Mouse (Mus musculus) lung, postnatal 4 days (tissue): Measurements from ENCODE around the gene Rgs6.
A peak's percentile ranks its signal among the peaks of the same experiment; 100 is the strongest.

Source experiments
- DNase-seq, 2 experiments: peaks; one replicate each; pipeline ENCODE4 v3.0.0; 2021

Gene Rgs6

GRCm38 (mm10) chr12:83043980-83044620, 456.0 kb downstream of the Rgs6 start:
- DNase-seq: no peak

DNA sequence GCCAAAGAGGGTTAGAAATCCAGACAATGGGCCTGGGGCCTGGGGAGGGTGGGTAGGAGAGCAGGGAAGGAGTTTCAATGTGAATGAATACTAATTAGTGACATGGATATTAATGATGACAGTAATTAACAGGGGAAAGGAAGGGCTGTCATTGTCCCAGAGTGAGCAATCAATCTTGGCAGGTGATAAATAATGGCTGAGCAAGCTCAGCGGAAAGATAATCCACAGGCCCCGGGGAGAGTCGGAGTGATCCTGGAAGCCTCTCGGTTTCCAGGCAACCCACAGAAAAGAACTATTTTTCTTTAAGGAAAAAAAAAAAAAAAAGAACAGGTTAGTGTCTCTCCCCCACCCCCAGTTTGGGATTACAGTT, 456.5 kb downstream of the Rgs6 start:
- no peak for DNase-seq

DNA sequence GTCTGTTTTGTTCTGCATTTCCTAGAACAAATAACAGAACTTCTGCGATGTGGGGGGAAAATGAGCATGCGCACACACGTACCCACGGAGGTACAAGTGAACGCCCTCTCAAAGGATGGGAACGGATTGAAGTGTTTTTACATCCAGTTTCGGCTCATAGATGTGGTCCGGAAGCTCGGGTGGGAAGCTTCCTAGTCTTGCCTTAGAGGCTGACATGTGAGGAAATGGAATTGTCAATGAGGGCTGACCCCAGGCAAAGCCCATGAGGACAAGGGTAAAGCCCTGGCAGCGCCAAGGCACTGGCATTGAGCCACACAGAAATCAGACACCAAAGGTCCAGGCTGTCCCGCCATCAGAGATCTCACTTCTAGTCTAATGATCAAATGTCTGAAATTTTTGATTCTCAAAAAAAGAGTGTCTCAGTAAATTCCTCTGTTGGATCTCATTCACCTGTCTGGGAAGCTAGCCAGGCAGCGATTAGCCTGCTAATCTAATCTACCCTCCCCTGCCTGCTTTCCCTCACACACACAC, 457.0 kb downstream of the Rgs6 start:
- no peak for DNase-seq

DNA sequence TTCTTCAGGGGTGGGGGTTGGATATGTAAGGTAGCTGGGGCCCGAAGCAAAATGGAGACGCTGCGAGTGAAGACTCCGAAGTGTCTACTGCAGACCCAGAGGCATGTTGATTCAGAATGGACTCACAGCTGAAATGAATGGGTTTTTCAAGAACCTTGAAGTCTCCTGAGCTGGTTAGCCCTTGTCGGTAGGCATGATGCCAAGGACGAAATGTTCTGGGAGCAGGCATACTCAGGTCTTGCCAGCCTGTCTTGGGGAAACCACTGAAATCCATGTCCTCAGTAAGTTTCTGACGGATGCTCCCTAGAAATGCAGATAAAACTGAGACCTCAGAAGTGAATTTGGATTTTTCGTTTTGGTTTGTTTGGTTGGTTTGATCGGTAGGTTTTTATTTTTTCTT, 458.6 kb downstream of the Rgs6 start:
- DNase-seq: no peak

DNA sequence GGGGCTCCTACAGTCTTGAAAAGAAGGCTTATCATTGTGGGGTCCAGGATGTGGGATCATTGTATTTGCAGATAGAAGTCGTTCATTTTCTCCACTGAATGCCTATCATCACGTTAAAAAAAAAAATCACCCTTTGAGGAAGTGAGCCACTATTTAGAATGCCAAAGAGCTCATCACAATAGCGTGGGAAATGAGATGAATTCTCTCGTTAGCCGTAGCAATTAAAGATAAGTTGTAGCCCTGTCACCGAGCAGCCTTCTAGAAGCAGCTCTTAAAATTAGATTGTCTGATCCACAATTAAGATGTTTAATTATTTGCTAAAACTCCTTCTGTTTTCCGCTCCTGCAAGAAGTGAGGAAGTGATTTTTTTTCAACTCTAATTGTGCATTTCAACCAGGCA, 459.6 kb downstream of the Rgs6 start:
- DNase-seq: no peak

DNA sequence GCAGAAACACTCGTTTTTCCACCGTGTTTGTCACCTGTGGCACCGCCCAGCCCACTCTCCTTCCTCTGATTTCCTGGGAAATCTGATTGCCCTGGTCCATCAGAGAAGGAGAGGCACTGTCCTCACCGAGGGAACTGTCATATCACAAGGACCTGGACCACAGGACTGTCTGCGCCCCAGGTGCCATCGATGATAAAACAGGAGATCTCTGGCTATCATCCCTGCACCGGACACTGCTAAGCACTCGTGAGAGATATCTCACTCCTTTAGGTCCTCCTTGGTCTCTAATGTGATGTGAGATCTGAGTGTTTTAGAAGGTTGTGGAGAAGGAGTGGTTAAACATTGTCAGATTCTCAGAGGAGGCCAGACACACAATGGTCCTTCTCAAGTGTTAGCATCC, 462.4 kb downstream of the Rgs6 start:
- no peak for DNase-seq

- DNase-seq: no peak
These were observed 464.3 kb downstream of the Rgs6 start for GRCm38 (mm10) chr12:83052391-83052790.

DNA sequence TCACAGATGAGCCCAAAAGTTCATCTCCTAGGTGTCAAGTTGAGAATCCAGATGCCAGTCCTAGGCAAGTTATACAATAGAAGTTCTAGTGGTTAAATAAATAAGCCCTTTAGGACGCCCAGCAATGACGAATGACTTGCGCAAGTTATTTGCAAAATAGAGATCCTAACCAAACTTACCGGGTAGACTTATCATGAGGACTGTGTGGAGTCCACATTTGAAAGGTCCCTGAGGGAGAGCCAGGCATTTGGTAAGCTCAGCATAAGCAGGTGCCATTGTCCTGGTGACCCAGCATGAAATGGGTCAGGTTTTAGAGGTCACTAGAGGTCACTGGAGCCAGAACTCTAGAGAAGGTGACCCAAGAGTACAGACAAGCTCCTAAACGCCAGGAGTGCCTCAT, 467.6 kb downstream of the Rgs6 start:
- no peak for DNase-seq

DNA sequence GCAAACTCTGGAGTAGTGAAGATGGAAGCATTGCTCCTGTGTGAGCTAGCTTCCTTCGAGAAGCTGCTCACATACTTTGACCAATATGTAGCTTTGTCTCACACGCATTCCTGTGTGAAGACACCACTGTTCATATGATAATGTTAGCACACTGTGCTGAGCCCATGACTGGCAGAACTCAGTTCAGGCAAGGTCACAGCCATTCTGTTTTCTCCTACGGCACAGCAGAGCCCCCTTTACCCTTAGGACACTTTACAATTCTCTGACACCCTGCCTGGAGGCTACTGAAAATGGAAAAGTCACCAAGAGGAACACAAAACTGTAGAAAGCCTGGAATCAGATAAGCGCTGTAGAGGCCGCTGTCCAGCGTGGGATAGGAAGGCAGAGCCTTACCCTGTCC, 478.3 kb downstream of the Rgs6 start:
- no peak for DNase-seq

- DNase-seq: no peak
These were observed 482.8 kb downstream of the Rgs6 start for GRCm38 (mm10) chr12:83070848-83071247.

GRCm38 (mm10) chr12:83072181-83072887, 484.2 kb downstream of the Rgs6 start:
- DNase-seq: no peak

DNA sequence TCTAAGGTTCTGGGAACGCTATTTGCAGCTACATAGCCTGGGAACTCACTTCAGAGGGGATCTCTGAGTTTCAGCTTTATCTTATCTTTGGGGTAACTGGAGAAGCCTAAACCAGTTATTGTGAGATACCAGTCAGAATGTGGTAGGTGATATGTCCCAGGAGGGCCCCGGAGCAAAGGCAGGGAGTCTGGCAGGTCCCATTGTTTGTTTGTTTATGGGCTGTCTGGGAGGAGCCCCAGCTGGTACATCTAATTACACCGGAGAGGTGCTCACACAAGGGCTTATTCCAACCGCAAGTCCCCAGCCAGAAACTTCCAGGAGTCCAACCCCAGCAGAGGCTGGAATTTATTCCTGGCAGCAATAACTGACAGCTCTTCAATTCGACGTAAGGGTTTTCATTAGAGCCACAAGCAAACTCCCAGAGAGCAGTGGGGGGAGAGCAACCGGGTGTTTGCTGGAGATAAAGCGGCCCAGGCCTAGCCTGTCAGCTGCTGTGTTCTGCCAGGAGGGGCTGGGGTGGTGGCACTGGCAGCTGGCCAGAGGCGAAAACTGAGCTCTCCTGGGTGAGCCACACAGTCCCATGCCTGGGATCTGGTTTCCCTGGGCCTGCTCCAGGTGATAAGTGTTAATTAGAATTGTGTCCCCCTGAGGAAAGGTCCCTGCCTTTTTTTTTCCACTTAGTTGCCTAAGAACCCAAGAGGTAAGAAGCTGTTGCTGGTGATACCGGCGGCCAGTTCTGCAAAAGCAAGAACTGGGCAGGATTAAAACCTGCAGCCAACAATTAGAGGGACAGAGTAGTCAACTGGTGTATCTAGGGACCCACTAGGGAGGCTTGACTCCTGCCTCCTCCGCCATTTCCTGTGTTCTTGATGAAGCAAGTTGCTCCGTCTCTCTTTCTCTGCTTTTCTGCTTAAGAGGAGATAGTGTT, 485.1 kb downstream of the Rgs6 start:
- peak; percentile 59 to 83 for DNase-seq

GRCm38 (mm10) chr12:83073879-83074368, 485.8 kb downstream of the Rgs6 start:
- DNase-seq: no peak

- no peak for DNase-seq
These were observed 488.1 kb downstream of the Rgs6 start for GRCm38 (mm10) chr12:83076179-83076578.

- DNase-seq: no peak
These were observed 489.4 kb downstream of the Rgs6 start for GRCm38 (mm10) chr12:83077486-83077885.

- no peak for DNase-seq
These were observed 495.3 kb downstream of the Rgs6 start for GRCm38 (mm10) chr12:83083427-83083826.

GRCm38 (mm10) chr12:83084614-83085013, 496.5 kb downstream of the Rgs6 start:
- no peak for DNase-seq

DNA sequence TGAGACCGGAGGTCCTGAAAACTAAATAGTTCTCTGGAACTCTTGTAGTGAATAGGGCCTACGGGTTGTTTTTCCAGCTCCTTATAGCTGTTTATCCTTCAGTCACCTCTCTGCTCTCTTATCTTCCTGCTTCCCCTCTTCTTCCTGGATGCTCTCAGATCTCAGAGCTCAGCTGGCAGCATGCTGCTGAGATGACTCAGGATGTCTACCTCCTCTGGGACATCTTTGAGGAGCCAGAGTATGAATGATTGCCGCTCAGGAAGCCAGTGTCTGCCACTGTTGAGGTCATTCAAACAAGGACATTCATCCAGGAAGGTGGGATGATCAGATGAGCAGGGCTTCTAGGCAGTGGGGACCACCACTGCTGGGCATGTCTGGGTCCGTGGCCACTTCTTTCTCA, 498.9 kb downstream of the Rgs6 start:
- DNase-seq: peak in 1 of 2 experiments; percentile 38

DNA sequence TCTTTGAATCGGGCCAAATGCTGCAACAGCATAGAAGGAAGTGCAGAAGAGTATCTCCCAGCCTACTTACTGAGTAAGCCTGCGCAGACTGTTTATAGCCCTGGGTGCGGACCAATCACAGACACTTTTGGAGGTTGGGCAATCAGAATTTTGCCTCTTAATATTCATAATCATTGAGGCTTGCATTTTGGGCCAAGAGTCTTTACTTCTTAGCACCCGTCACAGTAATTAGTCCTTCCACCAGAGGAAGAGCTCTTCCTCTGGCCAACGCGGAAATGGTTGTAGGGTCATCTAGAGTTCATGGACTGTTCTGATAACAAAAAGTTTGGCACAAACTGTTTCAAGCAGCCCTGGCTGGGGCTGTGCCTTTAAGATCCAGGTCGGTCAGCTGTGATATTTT, 499.5 kb downstream of the Rgs6 start:
- no peak for DNase-seq

DNA sequence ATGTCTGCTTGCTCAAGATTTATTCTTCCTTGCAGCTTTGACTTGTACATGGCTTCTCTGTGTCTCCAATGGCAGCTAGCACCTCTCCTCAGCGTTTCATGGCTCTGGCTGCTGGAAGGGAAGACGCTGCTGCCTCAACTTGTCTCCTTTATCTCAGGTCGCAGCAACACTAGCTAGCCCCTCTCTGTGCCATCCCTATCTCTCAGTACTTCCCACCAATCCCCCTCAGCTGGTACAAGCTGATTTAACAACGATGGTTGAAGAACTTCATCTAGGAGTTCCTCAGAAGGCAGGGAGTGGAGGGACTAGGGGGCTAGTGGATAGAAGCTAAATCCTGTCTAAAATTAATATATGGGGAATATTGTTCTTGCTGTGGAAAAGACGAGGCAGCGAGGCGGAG, 503.9 kb downstream of the Rgs6 start:
- no peak for DNase-seq

- no peak for DNase-seq
These were observed 509.7 kb downstream of the Rgs6 start for GRCm38 (mm10) chr12:83097787-83098186.

DNA sequence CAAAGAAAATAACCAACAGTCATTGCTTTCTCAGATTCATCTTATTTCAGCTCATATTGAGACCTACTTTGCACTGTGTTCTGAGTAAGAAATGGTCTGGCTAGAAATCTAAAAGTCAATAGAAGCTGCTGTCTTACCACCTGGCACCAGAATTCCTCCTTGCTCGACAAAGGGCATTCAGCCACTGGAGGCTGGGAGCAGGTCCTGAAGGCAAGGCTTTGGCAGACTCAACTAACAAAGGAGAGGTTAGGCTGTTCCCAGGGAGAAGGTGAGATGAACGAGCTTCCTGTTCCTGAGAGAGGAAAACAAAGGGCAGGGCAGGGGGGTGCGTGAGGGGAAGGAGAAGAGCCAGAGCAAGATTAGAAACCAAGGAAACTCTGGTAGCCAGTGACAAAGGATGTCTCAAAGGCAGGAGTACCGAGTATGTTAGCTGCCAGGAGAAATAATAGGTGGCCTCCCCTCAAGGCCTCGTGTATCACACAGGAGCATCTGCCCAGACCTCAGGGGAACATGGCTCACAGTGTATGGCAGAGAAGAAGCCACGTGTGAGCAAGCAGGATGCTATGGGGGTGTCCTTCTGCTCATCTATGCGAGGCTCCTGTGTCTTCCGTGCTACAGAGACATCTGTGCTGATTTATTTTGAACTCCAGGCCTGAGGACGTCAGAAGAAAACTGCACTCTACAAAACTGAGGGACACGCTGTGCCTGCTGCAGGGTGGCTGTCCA, 510.7 kb downstream of the Rgs6 start:
- DNase-seq: no peak

GRCm38 (mm10) chr12:83099920-83100319, 511.8 kb downstream of the Rgs6 start:
- DNase-seq: no peak
